Mouse (Mus musculus) adipocyte (in vitro differentiated cells): Measurements from ENCODE around the gene Myzap.
"Not testable (repeated sequence)": the region's sequence is repeated elsewhere in the genome, so short reads cannot be mapped to it uniquely, and the experiment has no call there.

ENCODE experiments used
- DNase-seq: peaks from one replicate; pipeline ENCODE4 v3.0.0-alpha.2; 2016; ENCODE audit warnings: low spot score

Myzap gene

GRCm38 (mm10) chr9:71483872-71484271 is 108.3 kb downstream of the Myzap start:
- DNase-seq = not testable (repeated sequence)

DNA sequence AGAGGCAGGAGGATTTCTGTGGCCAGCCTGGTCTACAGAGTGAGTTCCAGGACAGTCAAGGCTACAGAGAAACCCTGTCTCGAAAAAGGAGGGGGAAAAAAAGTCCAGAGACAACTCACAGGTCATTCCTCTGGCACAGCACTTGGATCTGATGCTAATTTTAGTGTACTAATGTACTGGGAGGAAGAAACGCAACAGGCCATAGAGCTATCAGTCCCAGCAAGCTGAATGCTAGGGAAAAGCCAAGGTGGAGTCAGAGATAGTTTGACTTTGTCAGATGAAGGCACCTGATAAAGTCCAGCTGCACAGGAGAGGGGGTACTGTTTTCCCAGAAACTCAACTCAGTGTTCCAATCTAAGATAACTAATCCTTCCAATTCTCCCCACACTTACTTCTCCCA is 111.9 kb downstream of the Myzap start:
- no peak for DNase-seq

DNA sequence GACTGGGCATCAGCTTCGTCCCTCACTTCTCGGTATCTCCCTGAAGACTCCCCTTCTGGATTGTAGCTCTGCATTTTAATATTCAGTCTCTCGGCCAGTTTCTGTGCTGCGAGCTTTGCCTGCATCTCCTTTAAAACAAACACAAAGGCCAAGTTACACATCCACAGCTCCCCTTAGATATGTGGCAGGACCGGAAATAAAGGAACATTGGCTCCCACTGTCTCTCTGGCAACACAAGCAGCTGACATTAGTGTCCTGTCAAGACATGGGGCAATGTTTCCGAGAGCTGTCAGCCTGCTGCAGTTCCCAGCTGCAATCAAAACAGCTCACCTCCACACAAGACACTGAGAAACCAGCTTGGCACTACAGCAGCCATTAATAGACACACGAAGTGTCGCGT is 112.7 kb downstream of the Myzap start:
- no peak for DNase-seq

- DNase-seq = no peak
Measured at GRCm38 (mm10) chr9:71478596-71478995, 113.6 kb downstream of the Myzap start.

DNA sequence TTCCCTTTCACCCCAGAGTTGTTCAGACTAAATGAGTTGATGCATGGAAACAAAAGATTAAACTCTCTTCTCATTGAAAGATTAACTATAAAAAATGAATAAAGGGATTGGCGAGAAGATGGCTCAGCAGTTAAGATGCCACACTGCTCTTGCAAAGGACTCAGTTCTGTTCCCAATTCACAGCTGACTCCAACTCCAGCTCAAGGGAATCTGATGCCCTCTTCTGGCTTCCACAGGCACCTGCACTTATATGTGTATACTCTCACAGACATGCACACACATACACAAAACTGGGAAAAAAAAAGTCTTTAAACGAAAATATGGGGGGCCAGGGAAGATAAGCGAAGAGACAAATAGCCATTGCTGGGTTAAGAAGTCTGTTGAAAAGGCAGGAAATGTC is 115.6 kb downstream of the Myzap start:
- no peak for DNase-seq

DNA sequence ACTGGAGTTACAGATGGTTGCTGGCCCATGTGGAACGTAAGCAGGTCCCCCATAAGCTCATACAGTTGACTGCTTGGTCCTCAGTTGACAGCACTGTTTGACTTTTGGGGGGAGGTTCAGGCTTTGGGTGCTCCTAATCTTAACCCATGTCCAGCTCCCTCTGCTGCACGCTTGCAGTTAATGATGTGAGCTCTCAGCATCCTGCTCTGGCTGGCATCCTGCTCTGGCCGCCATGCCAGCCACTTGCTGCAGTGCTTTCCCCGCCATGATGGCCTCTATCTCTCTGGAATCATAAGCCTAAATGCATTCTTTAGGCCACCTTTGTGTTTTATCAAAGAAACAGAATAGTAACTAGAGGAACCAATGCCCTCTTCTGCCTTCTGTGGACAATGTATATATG is 116.6 kb downstream of the Myzap start:
- no peak for DNase-seq

DNA sequence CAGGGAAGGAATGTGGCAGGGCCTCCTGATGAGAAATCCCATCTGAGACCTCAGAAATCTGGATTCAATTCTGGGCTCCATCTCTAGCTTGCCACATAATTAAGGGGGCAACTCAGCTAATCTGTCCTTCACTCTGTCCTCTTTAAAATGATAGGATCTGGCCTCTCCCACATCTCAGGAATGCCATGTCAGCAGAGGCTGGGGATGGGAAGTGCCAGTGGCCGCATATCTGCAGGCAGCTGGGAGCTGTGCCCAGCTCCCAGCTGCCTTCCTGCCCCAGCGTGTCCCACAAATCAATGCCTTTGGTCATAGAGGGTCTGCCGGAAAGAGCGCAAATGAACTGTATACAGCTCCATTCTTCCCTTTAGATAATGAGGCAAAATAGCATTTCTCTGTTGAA is 124.7 kb downstream of the Myzap start:
- DNase-seq = no peak

GRCm38 (mm10) chr9:71466111-71466510 is 126.0 kb downstream of the Myzap start:
- peak; percentile 15 for DNase-seq

GRCm38 (mm10) chr9:71463072-71463667 is 129.0 kb downstream of the Myzap start:
- no peak for DNase-seq

DNA sequence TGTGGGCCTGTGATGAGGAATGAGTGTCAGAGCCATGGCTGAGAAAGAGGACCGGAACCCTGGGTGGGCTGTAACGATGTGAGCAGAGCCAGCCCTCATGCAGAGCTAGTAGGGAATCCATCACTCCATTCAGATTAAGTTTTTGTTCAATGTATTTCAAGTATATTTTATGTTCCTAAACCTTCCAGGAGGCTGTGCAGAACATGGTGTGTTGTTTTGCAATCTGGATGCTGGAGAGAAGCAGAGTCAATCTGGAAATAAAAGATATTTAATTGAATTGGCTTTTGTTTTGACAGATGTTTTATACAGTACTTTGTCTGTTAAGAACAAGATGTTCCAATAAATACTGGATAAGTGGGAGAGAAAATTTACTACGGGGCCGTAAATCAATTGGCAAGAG is 135.4 kb downstream of the Myzap start:
- DNase-seq = no peak
